Mouse (Mus musculus): ENCODE results near the gene Plin5. TPM values are rescaled to one million over a fixed set of nuclear protein-coding genes. Genes with fewer than 3 reads are reported as not detected.
A peak's percentile ranks its signal among the peaks of the same experiment; 100 is the strongest.

The Plin5 gene
- polyA plus RNA-seq, 1 experiment, result not detected

GRCm38 (mm10) chr17:56147420-56147819 lies 30.0 kb upstream of the Plin5 start:
- Histone ChIP-seq H3K4me3 (ENCODE audit: insufficient read depth, low read length) (no peak overlapping the region), H3K27ac (ENCODE audit: insufficient read depth, low read length) (no peak overlapping the region), H3K4me1 (ENCODE audit: control insufficient read depth, insufficient read depth, low read length) (no peaks in the 10 kb centered on the region)
- no peak for TF ChIP-seq CTCF (IDR thresholded peaks at IDR 0.05; ENCODE audit: borderline replicate concordance, insufficient read depth, low read length)
- no peak for TF ChIP-seq POLR2A (IDR thresholded peaks at IDR 0.05; ENCODE audit: low read depth, low read length)

GRCm38 (mm10) chr17:56146131-56146530 lies 28.7 kb upstream of the Plin5 start:
- TF ChIP-seq CTCF (IDR thresholded peaks at IDR 0.05; ENCODE audit: borderline replicate concordance, insufficient read depth, low read length) (no peak), POLR2A (IDR thresholded peaks at IDR 0.05; ENCODE audit: low read depth, low read length) (no peak)
- Histone ChIP-seq H3K4me1 (ENCODE audit: control insufficient read depth, insufficient read depth, low read length) (no peaks in the 10 kb centered on the region), H3K27ac (ENCODE audit: insufficient read depth, low read length) (no peak overlapping the region), H3K4me3 (ENCODE audit: insufficient read depth, low read length) (no peak overlapping the region)

DNA sequence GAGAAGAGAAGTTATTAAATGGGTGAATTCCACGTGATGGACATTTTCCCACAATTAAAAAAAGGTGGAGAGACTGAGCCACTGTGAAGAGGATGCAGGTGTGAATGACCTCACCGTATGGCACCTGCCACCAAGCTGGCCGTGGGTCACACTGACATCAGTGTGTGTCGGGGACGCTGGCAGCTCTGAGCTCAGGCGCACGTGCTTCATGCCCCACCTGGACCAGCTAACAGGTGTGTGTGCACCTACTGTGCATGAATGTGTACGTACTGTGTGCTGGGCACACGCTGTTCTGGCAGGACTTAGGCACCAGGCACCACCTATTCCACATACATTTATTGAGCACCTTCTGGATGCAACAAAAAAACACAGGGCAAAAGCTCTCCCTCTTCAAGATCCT lies 27.1 kb upstream of the Plin5 start:
- Histone ChIP-seq H3K4me3 (ENCODE audit: insufficient read depth, low read length) (no peak overlapping the region), H3K4me1 (ENCODE audit: control insufficient read depth, insufficient read depth, low read length) (no peaks in the 10 kb centered on the region), H3K27ac (ENCODE audit: insufficient read depth, low read length) (no peak overlapping the region)
- no peak for TF ChIP-seq CTCF (IDR thresholded peaks at IDR 0.05; ENCODE audit: borderline replicate concordance, insufficient read depth, low read length)
- no peak for TF ChIP-seq POLR2A (IDR thresholded peaks at IDR 0.05; ENCODE audit: low read depth, low read length)

GRCm38 (mm10) chr17:56141702-56142605 lies 24.6 kb upstream of the Plin5 start:
- Histone ChIP-seq H3K4me3 (ENCODE audit: insufficient read depth, low read length) (no peak overlapping the region), H3K27ac (ENCODE audit: insufficient read depth, low read length) (no peak overlapping the region), H3K4me1 (ENCODE audit: control insufficient read depth, insufficient read depth, low read length) (no peaks in the 10 kb centered on the region)
- no peak for TF ChIP-seq POLR2A (IDR thresholded peaks at IDR 0.05; ENCODE audit: low read depth, low read length)
- TF ChIP-seq CTCF (IDR thresholded peaks at IDR 0.05; ENCODE audit: borderline replicate concordance, insufficient read depth, low read length), result no peak

GRCm38 (mm10) chr17:56139858-56140595 lies 22.6 kb upstream of the Plin5 start, which contains the start of gene Sema6b:
TSS of gene Sema6b (minus strand) at chr17:56140343.
- H3K4me1 ChIP-seq (ENCODE audit: control insufficient read depth, insufficient read depth, low read length), result no peaks in the 10 kb centered on the region
- H3K4me3 ChIP-seq (ENCODE audit: insufficient read depth, low read length), result peak within 1 kb of the TSS; percentile 53
- H3K27ac ChIP-seq (ENCODE audit: insufficient read depth, low read length), result no peak within 1 kb of the TSS
- TF ChIP-seq CTCF (IDR thresholded peaks at IDR 0.05; ENCODE audit: borderline replicate concordance, insufficient read depth, low read length) (no peak; the same call in 1 of the 2 replicates), POLR2A (IDR thresholded peaks at IDR 0.05; ENCODE audit: low read depth, low read length) (no peak)

DNA sequence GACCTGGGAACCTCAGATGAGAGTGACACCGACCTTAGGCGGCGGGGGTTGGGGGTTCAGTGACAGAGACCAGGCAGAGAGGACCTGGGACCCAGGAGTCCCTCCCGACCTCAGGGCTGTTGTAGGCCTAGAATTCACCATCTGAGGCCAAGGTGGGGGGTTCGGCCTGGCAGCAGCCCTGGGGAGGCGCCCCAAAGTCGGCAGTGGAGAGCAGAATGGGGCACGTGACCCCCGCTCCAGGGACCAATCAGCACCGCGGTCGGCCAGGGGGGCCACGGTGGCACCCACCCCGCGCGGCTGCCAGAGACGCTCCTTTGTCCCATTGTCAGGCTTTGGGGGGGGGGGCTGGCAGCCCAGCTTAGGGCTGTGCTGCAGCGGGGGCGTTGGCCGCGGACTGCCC lies 22.0 kb upstream of the Plin5 start:
- Histone ChIP-seq H3K4me3 (ENCODE audit: insufficient read depth, low read length) (no peak overlapping the region; the same call in 1 of the 2 replicates), H3K27ac (ENCODE audit: insufficient read depth, low read length) (no peak overlapping the region), H3K4me1 (ENCODE audit: control insufficient read depth, insufficient read depth, low read length) (peaks cover 2% of the 10 kb centered on the region; the same call in 1 of the 2 replicates)
- TF ChIP-seq CTCF (IDR thresholded peaks at IDR 0.05; ENCODE audit: borderline replicate concordance, insufficient read depth, low read length), result no peak
- TF ChIP-seq POLR2A (IDR thresholded peaks at IDR 0.05; ENCODE audit: low read depth, low read length), result no peak

DNA sequence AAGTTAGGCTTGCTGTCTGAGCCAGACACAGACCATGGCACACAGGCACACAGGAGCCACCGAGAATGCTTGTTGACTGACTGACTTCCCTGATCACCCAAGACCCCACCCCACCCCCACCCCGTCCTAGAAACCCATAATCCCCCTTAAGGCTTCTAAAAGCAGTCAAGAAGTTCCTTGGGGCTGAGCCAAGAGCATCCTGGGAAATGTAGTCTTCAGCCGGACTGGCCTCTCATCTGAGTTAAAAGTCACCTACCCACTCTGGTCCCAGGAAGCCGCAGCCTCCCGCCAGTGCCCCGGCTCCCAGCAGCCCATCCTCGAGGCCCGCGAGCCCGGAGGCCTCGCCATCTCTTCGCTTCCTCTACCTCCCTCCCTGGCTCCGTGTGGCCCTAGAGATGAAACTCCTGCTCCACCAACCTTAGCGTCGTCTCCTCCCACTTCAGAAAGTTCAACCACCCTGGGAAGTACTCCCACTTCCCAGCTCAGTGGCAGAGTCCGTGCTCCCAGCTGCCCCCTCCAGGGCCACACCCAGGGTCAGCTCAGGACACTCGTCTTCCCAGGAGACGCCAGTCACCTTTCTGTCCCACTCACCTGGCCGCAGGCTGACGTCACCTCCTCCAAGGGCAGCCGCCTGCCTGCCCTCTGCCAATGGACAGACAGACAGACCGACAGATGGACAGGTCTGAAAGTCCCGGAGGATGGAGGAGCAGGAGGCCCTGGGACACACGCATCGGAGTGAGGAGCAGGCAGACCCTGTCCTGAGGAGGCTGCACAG lies 20.6 kb upstream of the Plin5 start:
- H3K27ac ChIP-seq (ENCODE audit: insufficient read depth, low read length), result no peak overlapping the region
- no peak overlapping the region for H3K4me3 ChIP-seq (ENCODE audit: insufficient read depth, low read length)
- TF ChIP-seq POLR2A (IDR thresholded peaks at IDR 0.05; ENCODE audit: low read depth, low read length), result no peak
- no peak for TF ChIP-seq CTCF (IDR thresholded peaks at IDR 0.05; ENCODE audit: borderline replicate concordance, insufficient read depth, low read length)
- peaks cover 3% of the 10 kb centered on the region; the same call in 1 of the 2 replicates for H3K4me1 ChIP-seq (ENCODE audit: control insufficient read depth, insufficient read depth, low read length)

DNA sequence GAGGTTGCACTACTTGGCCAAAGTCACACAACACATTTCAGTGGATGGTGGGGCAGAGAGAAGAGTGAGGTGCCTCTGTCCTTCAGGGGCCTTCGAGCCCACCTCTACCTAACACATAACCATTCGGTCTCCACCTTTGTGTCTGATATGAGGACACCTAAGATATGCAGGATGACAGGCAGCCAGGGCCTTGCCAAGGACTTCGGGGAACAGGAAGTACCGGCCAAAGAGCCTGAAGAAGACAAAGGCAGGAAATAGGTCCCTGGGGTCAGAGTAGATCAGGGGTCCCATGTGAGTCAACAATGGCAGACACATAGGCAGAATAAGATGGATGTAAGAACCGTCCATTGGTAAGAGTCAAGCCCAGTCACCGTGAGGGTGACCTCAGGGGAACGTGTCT lies 19.2 kb upstream of the Plin5 start:
- TF ChIP-seq CTCF (IDR thresholded peaks at IDR 0.05; ENCODE audit: borderline replicate concordance, insufficient read depth, low read length) (no peak), POLR2A (IDR thresholded peaks at IDR 0.05; ENCODE audit: low read depth, low read length) (no peak)
- Histone ChIP-seq H3K4me3 (ENCODE audit: insufficient read depth, low read length) (no peak overlapping the region), H3K4me1 (ENCODE audit: control insufficient read depth, insufficient read depth, low read length) (peaks cover 3% of the 10 kb centered on the region; the same call in 1 of the 2 replicates), H3K27ac (ENCODE audit: insufficient read depth, low read length) (no peak overlapping the region)

DNA sequence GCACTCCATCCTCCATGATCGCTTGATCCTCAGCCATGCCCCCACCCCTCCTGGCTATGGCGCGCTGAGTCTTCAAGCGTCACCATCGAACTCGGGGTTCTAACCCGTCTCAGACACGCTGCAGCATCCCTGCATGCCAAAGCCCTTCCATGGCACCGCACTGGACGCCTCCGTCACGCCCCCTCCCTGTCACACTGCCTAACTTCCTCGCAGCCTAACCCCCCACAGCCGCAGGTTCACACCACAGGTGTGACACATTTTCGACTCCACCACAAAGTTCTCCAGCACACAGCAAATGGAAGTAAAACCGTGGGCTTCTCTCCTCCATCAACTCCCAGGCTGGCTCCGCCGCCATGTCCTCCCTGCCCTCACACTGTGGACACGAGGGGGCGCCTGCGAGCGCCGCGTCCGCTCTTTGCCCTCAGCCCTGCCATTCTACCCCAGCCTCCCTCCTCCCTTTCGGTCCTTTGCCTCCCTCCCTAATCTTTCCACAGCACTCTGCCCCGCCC lies 17.1 kb upstream of the Plin5 start:
- TF ChIP-seq CTCF (IDR thresholded peaks at IDR 0.05; ENCODE audit: borderline replicate concordance, insufficient read depth, low read length) (peak; percentile 81), POLR2A (IDR thresholded peaks at IDR 0.05; ENCODE audit: low read depth, low read length) (no peak)
- peaks cover 3% of the 10 kb centered on the region; the same call in 1 of the 2 replicates for H3K4me1 ChIP-seq (ENCODE audit: control insufficient read depth, insufficient read depth, low read length)
- no peak overlapping the region for H3K27ac ChIP-seq (ENCODE audit: insufficient read depth, low read length)
- H3K4me3 ChIP-seq (ENCODE audit: insufficient read depth, low read length), result 0 out of 2 replicates have a peak overlapping the region, but pooled peaks have one; percentile 17

Data from embryonic fibroblast, embryonic 13.5 days (primary cell).